Mouse (Mus musculus) cerebellum, postnatal 14 days (tissue): Measurements from ENCODE around the gene Ttc39b.
"Not testable (repeated sequence)": the region's sequence is repeated elsewhere in the genome, so short reads cannot be mapped to it uniquely, and the experiment has no call there.

Experiments
- DNase-seq, 2 experiments: peaks; one replicate each; pipeline ENCODE4 v3.0.0; 2021; ENCODE audit warnings: mixed read lengths in 2 of 2

Ttc39b gene

GRCm38 (mm10) chr4:83272917-83273615 lies 51.0 kb downstream of the Ttc39b start:
- no peak for DNase-seq

- no peak for DNase-seq
These were observed 53.6 kb downstream of the Ttc39b start for GRCm38 (mm10) chr4:83270481-83270880.

- DNase-seq, result no peak
These were observed 54.4 kb downstream of the Ttc39b start for GRCm38 (mm10) chr4:83269614-83270013.

- DNase-seq, result no peak
These were observed 57.9 kb downstream of the Ttc39b start for GRCm38 (mm10) chr4:83265926-83266692.

GRCm38 (mm10) chr4:83264832-83265231 lies 59.2 kb downstream of the Ttc39b start:
- DNase-seq, result no peak

- peak; percentile 65 to 71 for DNase-seq
These were observed 62.1 kb downstream of the Ttc39b start for GRCm38 (mm10) chr4:83261998-83262397.

- no peak for DNase-seq
These were observed 64.4 kb downstream of the Ttc39b start for GRCm38 (mm10) chr4:83259690-83260089.

GRCm38 (mm10) chr4:83258273-83258672 lies 65.8 kb downstream of the Ttc39b start:
- DNase-seq, result no peak

GRCm38 (mm10) chr4:83257279-83258260 lies 66.5 kb downstream of the Ttc39b start:
- no peak for DNase-seq

GRCm38 (mm10) chr4:83256779-83257178 lies 67.3 kb downstream of the Ttc39b start:
- no peak for DNase-seq

GRCm38 (mm10) chr4:83254941-83255340 lies 69.1 kb downstream of the Ttc39b start:
- no peak for DNase-seq

GRCm38 (mm10) chr4:83253679-83254078 lies 70.4 kb downstream of the Ttc39b start:
- no peak for DNase-seq

- no peak for DNase-seq
These were observed 80.3 kb downstream of the Ttc39b start for GRCm38 (mm10) chr4:83243706-83244105.

GRCm38 (mm10) chr4:83241630-83242029 lies 82.4 kb downstream of the Ttc39b start:
- DNase-seq, result no peak

- no peak for DNase-seq
These were observed 86.4 kb downstream of the Ttc39b start for GRCm38 (mm10) chr4:83237656-83238055.

GRCm38 (mm10) chr4:83235304-83235703 lies 88.8 kb downstream of the Ttc39b start:
- not testable (repeated sequence) for DNase-seq

GRCm38 (mm10) chr4:83234739-83235138 lies 89.3 kb downstream of the Ttc39b start:
- peak in 1 of 2 experiments; percentile 29 for DNase-seq

- DNase-seq, result peak in 1 of 2 experiments; percentile 10
These were observed 89.9 kb downstream of the Ttc39b start for GRCm38 (mm10) chr4:83234132-83234531.

- peak; percentile 92 to 94 for DNase-seq
These were observed 90.6 kb downstream of the Ttc39b start for GRCm38 (mm10) chr4:83233181-83234123.

GRCm38 (mm10) chr4:83232315-83232880 lies 91.7 kb downstream of the Ttc39b start:
- peak; percentile 30 to 51 for DNase-seq

GRCm38 (mm10) chr4:83228664-83229283 lies 95.3 kb downstream of the Ttc39b start:
- DNase-seq, result no peak
